Mouse (Mus musculus) embryonic facial prominence, embryonic 14.5 days (tissue): ENCODE results near the gene Ncoa1. TPM values are rescaled to one million over a fixed set of nuclear protein-coding genes. Genes with fewer than 3 reads are reported as not detected.
"Not testable (repeated sequence)": the region's sequence is repeated elsewhere in the genome, so short reads cannot be mapped to it uniquely, and the experiment has no call there.

Experiments used
- ATAC-seq: fragments of 200-750 bp; cut with Nextera tagmentation; 2 replicates; pipeline ENCODE4 v1.8.0; 2017; ENCODE audit warnings: low read depth, moderate number of reproducible peaks, moderate TSS enrichment
- DNase-seq: peaks from one replicate; pipeline ENCODE4 v3.0.0-alpha.2; 2015; ENCODE audit warnings: low spot score
- H3K27ac ChIP-seq: fragments of 300-500 bp; sonication (generic); replicated peaks from 2 replicates; pipeline ENCODE4 v1.5.1; 2014; ENCODE audit warnings: low read depth, mild to moderate bottlenecking, low read length, moderate library complexity
- H3K27me3 ChIP-seq: fragments of 300-500 bp; sonication (generic); replicated peaks from 2 replicates; pipeline ENCODE4 v1.6.1; 2014; ENCODE audit warnings: low read length; ENCODE audit not compliant: control insufficient read depth, insufficient read depth
- H3K36me3 ChIP-seq: fragments of 300-500 bp; sonication (generic); 2 replicates; pipeline ENCODE4 v1.6.1; 2014; ENCODE audit warnings: low read length, mixed read lengths; ENCODE audit not compliant: control insufficient read depth, insufficient read depth
- H3K4me1 ChIP-seq: fragments of 300-500 bp; sonication (generic); 2 replicates; pipeline ENCODE4 v1.6.1; 2014; ENCODE audit warnings: antibody characterized with exemption, low read length; ENCODE audit not compliant: control insufficient read depth, insufficient read depth
- H3K4me2 ChIP-seq: fragments of 300-500 bp; sonication (generic); 2 replicates; pipeline ENCODE4 v1.6.1; 2014; ENCODE audit warnings: low read depth, mild to moderate bottlenecking, low read length, moderate library complexity, mixed read lengths
- H3K4me3 ChIP-seq: fragments of 300-500 bp; sonication (generic); 2 replicates; pipeline ENCODE4 v1.5.1; 2014; ENCODE audit warnings: low read depth, mild to moderate bottlenecking, low read length
- H3K9ac ChIP-seq: fragments of 300-500 bp; sonication (generic); 2 replicates; pipeline ENCODE4 v1.6.1; 2014; ENCODE audit warnings: low read depth, mild to moderate bottlenecking, low read length, moderate library complexity, mixed read lengths
- H3K9me3 ChIP-seq: fragments of 300-500 bp; sonication (generic); 2 replicates; pipeline ENCODE4 v1.6.1; 2016; ENCODE audit warnings: low read length; ENCODE audit not compliant: control insufficient read depth
- WGBS: fragments of 180-500 bp; shearing (Covaris S2); extraction: QIAGEN DNeasy Blood & Tissue Kit; methylation state at CpG from one replicate; pipeline ENCODE4 v1.1.7; 2014; 5-methylcytosine and 5-hydroxymethylcytosine counted together
- polyA plus RNA-seq: library from polyadenylated mRNA; unstranded; fragments of >200 nt; fragmentation: Nextera tagmentation; extraction: Ambion mirVana; gene quantifications from 2 replicates; pipeline ENCODE4 v1.2.1, GENCODE M21; 2014

The Ncoa1 gene
- polyA plus RNA-seq, 1 experiment from 2014 or later = 21.0 TPM

GRCm38 (mm10) chr12:4252742-4253655 lies 224.0 kb downstream of the Ncoa1 start:
- no peak overlapping the region for H3K4me3 ChIP-seq
- H3K36me3 ChIP-seq = peaks cover 40% of the 10 kb centered on the region
- H3K9ac ChIP-seq = no peak overlapping the region
- no peaks in the 10 kb centered on the region for H3K4me1 ChIP-seq
- H3K4me2 ChIP-seq = no peak overlapping the region
- no peak for DNase-seq
- no peak for ATAC-seq
- no peaks in the 10 kb centered on the region for H3K27me3 ChIP-seq
- 87% methylated on average over 16 of the region's 16 CpGs for WGBS
- no peaks in the 10 kb centered on the region for H3K9me3 ChIP-seq
- H3K27ac ChIP-seq = no peak overlapping the region

- no peaks in the 10 kb centered on the region for H3K9me3 ChIP-seq
- no peak for ATAC-seq
- H3K4me2 ChIP-seq = no peak overlapping the region
- H3K36me3 ChIP-seq = peaks cover 30% of the 10 kb centered on the region
- H3K4me3 ChIP-seq = no peak overlapping the region
- no peaks in the 10 kb centered on the region for H3K27me3 ChIP-seq
- 82% methylated on average over 6 of the region's 6 CpGs for WGBS
- H3K27ac ChIP-seq = no peak overlapping the region
- no peak for DNase-seq
- no peaks in the 10 kb centered on the region for H3K4me1 ChIP-seq
- H3K9ac ChIP-seq = no peak overlapping the region
These were observed 227.2 kb downstream of the Ncoa1 start for GRCm38 (mm10) chr12:4249786-4250185.

GRCm38 (mm10) chr12:4245742-4246141 lies 231.2 kb downstream of the Ncoa1 start:
- H3K36me3 ChIP-seq = peaks cover 14% of the 10 kb centered on the region; the same call in 1 of the 2 replicates
- no peak for DNase-seq
- H3K4me2 ChIP-seq = no peak overlapping the region
- H3K27me3 ChIP-seq = no peaks in the 10 kb centered on the region
- no peak; the same call in 1 of the 2 replicates for ATAC-seq
- no peaks in the 10 kb centered on the region for H3K9me3 ChIP-seq
- no peak overlapping the region for H3K9ac ChIP-seq
- H3K27ac ChIP-seq = no peak overlapping the region
- no peaks in the 10 kb centered on the region for H3K4me1 ChIP-seq
- WGBS = 78% methylated on average over 10 of the region's 10 CpGs
- no peak overlapping the region for H3K4me3 ChIP-seq

GRCm38 (mm10) chr12:4243805-4244204 lies 233.2 kb downstream of the Ncoa1 start:
- Histone ChIP-seq H3K4me2 (no peak overlapping the region), H3K9me3 (no peaks in the 10 kb centered on the region), H3K9ac (no peak overlapping the region), H3K36me3 (peaks cover 10% of the 10 kb centered on the region; the same call in 1 of the 2 replicates), H3K4me1 (no peaks in the 10 kb centered on the region), H3K27me3 (no peaks in the 10 kb centered on the region), H3K27ac (no peak overlapping the region), H3K4me3 (no peak overlapping the region)
- ATAC-seq (no peak), DNase-seq (no peak)
- WGBS = 81% methylated on average over 2 of the region's 2 CpGs

GRCm38 (mm10) chr12:4240281-4240680 lies 236.7 kb downstream of the Ncoa1 start:
- WGBS = 80% methylated on average over 6 of the region's 8 CpGs
- not testable (repeated sequence) for ATAC-seq

GRCm38 (mm10) chr12:4237481-4237880 lies 239.5 kb downstream of the Ncoa1 start:
- Histone ChIP-seq H3K9ac (no peak overlapping the region), H3K27me3 (no peaks in the 10 kb centered on the region), H3K4me3 (no peak overlapping the region), H3K27ac (no peak overlapping the region), H3K4me1 (0 out of 2 replicates have a peak, but pooled peaks cover 7% of the 10 kb centered on the region), H3K36me3 (0 out of 2 replicates have a peak, but pooled peaks cover 8% of the 10 kb centered on the region), H3K4me2 (no peak overlapping the region), H3K9me3 (no peaks in the 10 kb centered on the region)
- ATAC-seq (no peak), DNase-seq (no peak)
- 96% methylated on average over 15 of the region's 15 CpGs for WGBS

More at GRCm38 (mm10) chr12:4240281-4240680, 236.7 kb downstream of the Ncoa1 start:
- not testable (repeated sequence) for H3K9me3 ChIP-seq, H3K27ac ChIP-seq, H3K4me1 ChIP-seq, H3K27me3 ChIP-seq, H3K9ac ChIP-seq, H3K4me3 ChIP-seq, H3K4me2 ChIP-seq, DNase-seq, H3K36me3 ChIP-seq

- Histone ChIP-seq H3K9ac (peak within 1 kb of the TSS; percentile 72), H3K27me3 (no peaks in the 10 kb centered on the region), H3K4me3 (peak within 1 kb of the TSS; percentile 71), H3K4me2 (peak within 1 kb of the TSS; percentile 70), H3K27ac (peak within 1 kb of the TSS; percentile 91), H3K36me3 (peaks cover 27% of the 10 kb centered on the region), H3K9me3 (no peaks in the 10 kb centered on the region), H3K4me1 (0 out of 2 replicates have a peak, but pooled peaks cover 8% of the 10 kb centered on the region)
- ATAC-seq (peak; percentile 99), DNase-seq (peak; percentile 98)
- WGBS = under 1% methylated on average over 50 of the region's 50 CpGs
These were observed 243.1 kb downstream of the Ncoa1 start, which contains the start of the genes Ptrhd1 and Cenpo for GRCm38 (mm10) chr12:4233572-4234508. TSS of gene Ptrhd1 (plus strand) at chr12:4234027. TSS of gene Cenpo (minus strand) at chr12:4234294.

- H3K27me3 ChIP-seq = no peaks in the 10 kb centered on the region
- H3K27ac ChIP-seq = no peak overlapping the region
- ATAC-seq (no peak), DNase-seq (no peak)
- peak overlapping the region; percentile 72 for H3K9ac ChIP-seq
- 38% methylated on average over 4 of the region's 4 CpGs for WGBS
- no peaks in the 10 kb centered on the region for H3K9me3 ChIP-seq
- H3K4me1 ChIP-seq = 0 out of 2 replicates have a peak, but pooled peaks cover 8% of the 10 kb centered on the region
- H3K4me3 ChIP-seq = peak overlapping the region; percentile 71
- H3K36me3 ChIP-seq = peaks cover 33% of the 10 kb centered on the region
- peak overlapping the region; percentile 70 for H3K4me2 ChIP-seq
These were observed 244.2 kb downstream of the Ncoa1 start for GRCm38 (mm10) chr12:4232777-4233176.
